Mouse (Mus musculus): Measurements from ENCODE around the gene Akr7a5.

- no peak for TF ChIP-seq CTCF (IDR thresholded peaks at IDR 0.05; ENCODE audit: low read depth)
- no peak for TF ChIP-seq EP300 (IDR thresholded peaks at IDR 0.05; ENCODE audit: low read depth)
Measured at GRCm38 (mm10) chr4:139340835-139341234, 30.3 kb downstream of the Akr7a5 start.
